Mouse (Mus musculus) common myeloid progenitor, adult 5-6 weeks (primary cell): ENCODE measurements around the gene Adipor2. TPM values are rescaled to one million over a fixed set of nuclear protein-coding genes. Genes with fewer than 3 reads are reported as not detected.

Experiments used
- ATAC-seq: replicated peaks from 2 replicates; pipeline ENCODE4 v1.8.0; 2016; ENCODE audit warnings: low read depth, mild to moderate bottlenecking, moderate TSS enrichment, inconsistent platforms; ENCODE audit not compliant: poor library complexity, severe bottlenecking
- total RNA-seq: library from RNA; stranded (forward); fragments of 200-1000, 187-1606 nt; gene quantifications from 2 replicates; pipeline ENCODE4 v1.2.3, GENCODE M21; 2017

Gene Adipor2
- total RNA-seq, 1 experiment from 2014 or later: 111 TPM

- 0 out of 2 replicates have a peak, but pooled peaks have one; percentile 35 for ATAC-seq
Observed at GRCm38 (mm10) chr6:119428611-119429010, 11.1 kb upstream of the Adipor2 start.

GRCm38 (mm10) chr6:119421001-119421400, 3.5 kb upstream of the Adipor2 start:
- no peak for ATAC-seq

- ATAC-seq: no peak
Observed at GRCm38 (mm10) chr6:119420357-119420756, 2.9 kb upstream of the Adipor2 start.

- no peak for ATAC-seq
Observed at GRCm38 (mm10) chr6:119419412-119419811, 1.9 kb upstream of the Adipor2 start.

- ATAC-seq: no peak
Observed at GRCm38 (mm10) chr6:119418392-119419251, 1.1 kb upstream of the Adipor2 start.

GRCm38 (mm10) chr6:119417821-119418220, 317 bp upstream of the Adipor2 start:
- ATAC-seq: no peak

GRCm38 (mm10) chr6:119416643-119417042, 861 bp downstream of the Adipor2 start:
- no peak for ATAC-seq

GRCm38 (mm10) chr6:119414262-119415043, 3.1 kb downstream of the Adipor2 start:
- peak; percentile 4; the same call in 1 of the 2 replicates for ATAC-seq

GRCm38 (mm10) chr6:119412588-119412987, 4.9 kb downstream of the Adipor2 start:
- no peak for ATAC-seq

- no peak for ATAC-seq
Observed at GRCm38 (mm10) chr6:119411511-119411910, 6.0 kb downstream of the Adipor2 start.

GRCm38 (mm10) chr6:119409766-119410165, 7.7 kb downstream of the Adipor2 start:
- ATAC-seq: no peak

GRCm38 (mm10) chr6:119408582-119408981, 8.9 kb downstream of the Adipor2 start:
- peak; percentile 94 for ATAC-seq

- peak; percentile 34 for ATAC-seq
Observed at GRCm38 (mm10) chr6:119407818-119408217, 9.7 kb downstream of the Adipor2 start.

- no peak for ATAC-seq
Observed at GRCm38 (mm10) chr6:119406528-119406927, 11.0 kb downstream of the Adipor2 start.

GRCm38 (mm10) chr6:119405310-119405709, 12.2 kb downstream of the Adipor2 start:
- ATAC-seq: no peak

GRCm38 (mm10) chr6:119404854-119405253, 12.7 kb downstream of the Adipor2 start:
- no peak for ATAC-seq

- ATAC-seq: peak; percentile 79
Observed at GRCm38 (mm10) chr6:119402976-119403375, 14.5 kb downstream of the Adipor2 start.

GRCm38 (mm10) chr6:119401545-119402304, 15.8 kb downstream of the Adipor2 start:
- no peak for ATAC-seq

GRCm38 (mm10) chr6:119400649-119401048, 16.9 kb downstream of the Adipor2 start:
- no peak for ATAC-seq

GRCm38 (mm10) chr6:119399371-119399770, 18.1 kb downstream of the Adipor2 start:
- no peak for ATAC-seq
